Mouse (Mus musculus) stomach, postnatal 0 days (tissue): Measurements from ENCODE around the gene Polr2a.

Experiments used
- CTCF ChIP-seq: IDR thresholded peaks from 2 replicates; pipeline ENCODE4 v1.5.1; 2016; ENCODE audit warnings: antibody characterized with exemption, low read depth, mild to moderate bottlenecking, moderate library complexity
- EP300 ChIP-seq: optimal IDR thresholded peaks from 2 replicates; pipeline ENCODE3; 2016; ENCODE audit warnings: antibody characterized with exemption

- TF ChIP-seq CTCF (no peak), EP300 (no peak)
These were observed 43.0 kb upstream of the Polr2a start, which contains the start of gene Fgf11 for GRCm38 (mm10) chr11:69801379-69801977.
